Mouse (Mus musculus) megakaryocyte, adult 5-6 weeks (primary cell): ENCODE data around the gene Pde11a. TPM values are rescaled to one million over a fixed set of nuclear protein-coding genes. Genes with fewer than 3 reads are reported as not detected.
A peak's percentile ranks its signal among the peaks of the same experiment; 100 is the strongest.

Experiments used
- ATAC-seq: 2 replicates; pipeline ENCODE4 v1.8.0; 2016; ENCODE audit warnings: mild to moderate bottlenecking, inconsistent platforms; ENCODE audit not compliant: poor library complexity, severe bottlenecking
- total RNA-seq, 2 experiments: library from RNA; stranded (forward) in 1 of 2; stranded (reverse) in 1 of 2; fragments of 153-499, 151-499 nt in 1 of 2; fragments of 221-1000, 200-1000 nt in 1 of 2; gene quantifications; 2 replicates each; pipeline versions ENCODE4 v1.2.3 to v1.2.4; 2015 to 2017

The Pde11a gene
- total RNA-seq, 2 experiments from 2014 or later: 0.04 TPM; not detected in 1

DNA sequence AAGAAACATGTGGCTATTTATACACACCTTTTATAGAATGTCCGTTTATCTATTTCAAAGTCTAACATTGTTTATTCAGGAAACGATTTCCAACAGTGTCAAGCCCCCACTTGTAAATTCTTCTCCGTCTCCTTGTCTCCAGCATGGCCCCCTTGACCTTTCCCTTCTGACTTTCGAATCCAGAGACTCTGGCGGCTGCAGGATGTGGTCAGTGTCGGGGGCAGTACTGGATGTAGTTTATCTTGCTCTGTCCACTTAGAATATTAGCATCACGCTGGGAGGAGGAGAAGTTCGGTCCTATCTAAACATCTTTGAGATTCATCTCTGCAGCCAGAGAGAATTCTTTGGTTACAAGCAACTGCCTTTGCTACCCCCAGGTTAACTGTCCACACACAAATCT is 240.2 kb downstream of the Pde11a start:
- no peak for ATAC-seq

DNA sequence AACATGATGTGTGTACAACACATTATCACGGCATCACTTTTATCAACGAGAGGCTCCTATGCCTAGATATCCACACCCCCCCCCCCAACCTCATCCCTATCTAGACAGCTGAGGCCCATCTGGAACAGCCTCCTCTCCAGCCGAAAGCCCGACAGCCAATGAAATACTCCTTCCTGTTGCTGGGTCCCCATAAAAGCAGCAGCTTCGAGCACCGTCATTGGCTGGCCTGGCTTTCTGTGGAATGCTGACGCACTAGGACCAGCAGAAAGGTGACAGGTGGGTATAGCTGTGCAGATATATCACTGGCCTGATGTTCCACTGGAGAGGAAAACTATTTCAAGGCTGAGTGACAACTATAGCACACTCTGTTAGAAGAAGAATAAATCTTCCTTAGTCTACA is 240.7 kb downstream of the Pde11a start:
- ATAC-seq: no peak

DNA sequence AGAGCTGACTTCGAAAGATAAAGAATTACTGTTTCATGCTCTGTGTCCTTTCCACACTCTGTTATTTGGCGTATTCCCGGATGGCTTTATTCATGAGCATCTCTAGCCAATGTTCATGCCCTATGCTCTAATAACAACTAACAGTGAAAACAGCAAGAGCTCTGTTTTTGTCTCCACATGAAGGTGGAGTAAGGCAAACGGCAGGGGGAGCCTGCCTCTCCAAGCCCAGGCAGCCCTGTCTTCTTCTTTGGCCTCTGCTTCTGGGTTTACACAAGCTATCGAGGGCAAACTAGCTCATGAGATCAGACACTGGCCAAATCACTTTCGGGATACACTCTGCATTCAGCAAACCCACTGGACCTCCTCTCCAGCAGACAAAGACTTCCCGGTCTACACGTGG is 241.3 kb downstream of the Pde11a start:
- no peak for ATAC-seq

DNA sequence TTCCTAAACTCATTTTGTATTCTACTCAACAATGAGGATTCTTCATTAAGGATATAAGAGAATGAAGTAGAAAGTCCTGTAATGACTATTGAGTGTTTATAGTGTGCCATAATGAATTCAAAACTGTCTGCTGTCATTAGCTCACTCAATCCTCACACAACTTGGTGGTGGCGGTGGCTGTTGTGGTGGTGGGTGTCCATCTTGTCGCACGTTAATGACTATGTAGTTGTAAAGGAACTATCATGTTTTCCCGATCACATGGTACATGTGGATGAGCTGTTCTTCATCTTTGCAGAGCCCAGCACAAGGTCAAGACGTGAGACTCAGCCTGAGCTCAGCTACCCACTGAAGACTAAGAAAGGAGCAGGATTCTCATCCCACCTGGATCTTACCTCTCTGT is 242.7 kb downstream of the Pde11a start:
- ATAC-seq: no peak

DNA sequence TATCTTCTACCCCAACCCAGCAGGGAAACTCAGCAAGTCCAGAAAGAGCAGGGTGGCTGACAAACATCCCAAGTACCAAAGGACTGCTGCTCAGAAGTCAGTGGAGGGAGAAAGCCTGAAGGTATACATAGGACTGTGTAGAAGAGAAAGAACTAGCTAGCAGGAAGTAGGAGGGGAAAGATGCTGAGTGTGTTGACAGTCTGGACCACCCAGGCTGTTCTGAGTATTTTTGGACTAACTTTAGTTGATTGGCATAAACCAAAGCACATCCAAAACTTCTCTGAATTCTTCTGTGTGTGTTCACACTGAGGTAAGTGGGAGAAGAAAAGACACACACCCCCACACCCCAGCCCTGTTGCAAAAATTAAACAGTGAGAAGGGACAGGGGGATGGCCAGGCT is 248.1 kb downstream of the Pde11a start:
- no peak for ATAC-seq

DNA sequence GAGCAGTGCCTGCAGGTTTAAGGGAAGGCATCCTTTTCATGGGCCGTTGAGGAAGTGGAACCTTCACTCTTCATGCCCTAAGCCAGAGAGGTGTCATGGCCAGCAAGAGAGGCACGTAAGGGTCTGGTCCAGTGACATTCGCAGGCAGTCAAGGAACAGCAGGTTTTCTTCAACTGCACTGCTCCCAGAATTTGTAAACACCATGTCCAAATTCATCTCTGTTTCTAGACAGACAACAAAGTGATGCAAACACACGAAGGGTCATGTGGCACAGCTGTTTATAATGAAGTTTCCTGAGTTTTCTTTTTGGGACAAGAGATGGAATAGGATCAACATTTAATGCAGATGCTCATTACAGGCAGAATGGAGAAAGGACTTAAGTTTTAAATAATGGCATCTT is 249.7 kb downstream of the Pde11a start:
- no peak for ATAC-seq

DNA sequence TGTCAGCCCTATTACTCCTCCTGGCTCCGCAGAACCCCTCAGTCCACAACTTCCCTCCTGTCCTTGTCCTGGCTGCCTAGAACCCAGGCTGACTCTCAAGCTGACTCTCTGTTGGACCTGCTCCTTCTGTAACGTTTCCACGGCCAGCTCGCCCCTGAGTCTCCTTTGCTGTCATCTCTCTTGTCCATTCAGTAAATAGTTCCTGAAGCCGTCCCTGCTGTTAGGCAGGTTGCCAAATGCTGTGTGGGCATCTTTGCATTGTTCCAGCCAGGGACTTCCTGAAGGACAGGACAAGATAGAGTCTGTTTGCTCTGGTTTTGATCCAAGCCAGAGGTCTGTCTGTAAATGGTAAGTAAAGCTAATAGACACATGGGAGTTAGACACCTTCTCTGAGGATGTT is 250.2 kb downstream of the Pde11a start:
- ATAC-seq: no peak

DNA sequence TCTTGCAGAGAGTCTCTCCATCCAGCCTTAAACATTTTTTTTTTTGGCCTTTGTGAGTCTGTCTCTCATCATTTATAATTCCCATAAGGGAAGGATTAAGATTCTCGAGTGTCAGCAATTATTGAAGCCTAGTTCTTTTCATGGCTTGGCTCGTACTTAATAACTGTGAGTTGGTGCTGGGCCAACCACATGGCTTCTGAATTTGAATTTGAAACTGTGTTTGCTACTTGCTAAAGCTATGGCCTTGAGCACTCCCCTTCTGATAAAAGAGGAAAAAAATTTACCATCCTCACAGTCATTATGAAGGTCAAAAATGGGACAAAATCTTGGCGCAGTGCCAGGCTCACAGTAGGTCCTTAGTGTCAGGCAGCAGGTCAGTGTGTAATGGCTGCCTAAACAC is 251.4 kb downstream of the Pde11a start:
- ATAC-seq: no peak

DNA sequence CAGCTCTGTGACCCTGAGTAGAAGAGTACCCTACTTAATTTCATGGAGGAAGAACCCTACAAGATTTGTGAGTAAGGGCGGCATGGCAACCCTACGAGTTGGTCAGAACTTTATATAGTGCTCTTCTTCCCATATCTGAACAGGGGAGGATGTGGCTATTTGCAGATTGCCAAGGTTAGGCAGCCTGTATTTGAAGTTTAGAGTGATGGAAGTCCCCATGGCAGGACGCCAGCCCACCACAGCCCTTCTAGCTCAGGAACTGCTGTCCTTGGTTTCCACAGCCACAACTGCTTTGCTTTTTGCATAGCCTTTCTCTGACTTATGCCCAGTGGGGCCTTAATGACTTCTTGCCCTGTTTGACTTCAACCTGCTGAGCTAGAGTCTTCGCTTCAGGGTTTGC is 253.6 kb downstream of the Pde11a start:
- ATAC-seq: no peak

DNA sequence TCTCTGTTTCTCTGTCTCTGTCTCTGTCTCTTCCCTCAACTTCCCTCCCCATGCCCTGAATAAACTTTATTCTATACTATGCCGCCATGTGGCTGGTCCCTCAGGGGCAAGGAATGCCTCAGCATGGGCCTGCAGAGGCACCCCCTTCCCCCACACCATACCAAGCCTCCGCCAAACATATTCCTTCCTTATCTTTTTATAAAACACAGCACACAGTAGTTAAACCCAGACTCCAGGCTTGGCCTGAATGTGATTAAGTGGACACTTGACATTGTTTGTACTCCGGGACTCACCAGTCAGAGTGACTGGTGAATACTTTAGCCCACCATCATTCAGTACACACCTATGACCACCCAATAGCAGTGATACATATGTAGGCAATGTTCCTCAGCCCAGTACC is 254.7 kb downstream of the Pde11a start:
- no peak for ATAC-seq

DNA sequence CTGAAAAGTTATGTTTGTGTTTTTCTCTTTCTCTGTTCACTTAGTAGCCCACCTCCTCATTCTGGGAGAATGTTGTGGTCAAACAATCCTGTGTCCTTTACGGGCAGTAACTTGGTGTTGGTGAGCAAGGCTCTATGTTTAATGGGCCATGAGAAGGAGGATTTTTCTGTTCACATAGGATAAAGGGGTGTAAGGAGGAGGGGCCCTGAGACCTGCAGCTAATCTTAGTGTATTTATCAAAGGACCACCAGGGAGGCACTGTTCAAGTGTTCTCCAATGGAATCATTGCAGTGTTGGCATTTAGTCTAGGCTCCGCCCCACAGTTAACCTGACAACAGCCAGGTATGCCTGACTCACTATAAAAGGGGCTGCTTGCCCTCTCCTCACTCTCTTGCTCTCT is 255.2 kb downstream of the Pde11a start:
- ATAC-seq: no peak

DNA sequence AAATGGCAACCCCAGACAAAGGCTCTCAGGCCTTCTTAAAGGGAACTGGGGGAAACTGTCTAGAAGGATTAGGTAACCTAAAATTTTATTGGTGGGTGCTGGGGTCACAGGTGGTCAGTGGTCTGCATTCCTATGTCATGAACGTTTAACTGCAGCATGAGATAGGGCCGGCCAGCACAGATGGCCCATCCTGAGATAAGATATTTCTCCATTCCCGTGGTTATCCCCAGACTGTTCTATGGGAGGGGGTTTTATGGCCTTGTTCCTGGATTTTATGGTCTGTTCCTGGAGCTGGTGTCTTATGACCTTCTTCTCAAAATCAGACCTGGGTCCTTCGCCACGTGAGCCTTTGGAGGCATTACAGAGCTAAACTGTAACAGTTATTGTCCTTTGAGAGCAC is 256.6 kb downstream of the Pde11a start:
- no peak for ATAC-seq

DNA sequence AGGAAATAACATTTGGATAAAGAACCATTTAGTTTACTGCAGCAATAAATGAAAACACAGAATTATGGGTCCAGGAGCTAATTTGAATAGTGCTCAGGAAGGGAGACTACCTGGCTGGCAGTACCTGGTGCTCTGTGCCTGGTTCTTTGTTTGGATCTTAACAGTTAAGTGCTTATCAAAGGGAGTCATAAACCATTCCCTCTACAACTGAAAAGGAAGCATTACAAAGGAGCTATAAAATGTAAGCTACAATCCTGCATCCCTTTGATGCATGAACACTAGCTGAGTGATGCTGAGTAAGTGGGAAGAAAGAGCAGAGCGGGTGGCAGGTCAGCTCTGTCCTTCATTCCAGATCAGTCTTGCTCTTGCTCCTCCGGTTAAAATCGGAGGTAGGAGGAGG is 258.0 kb downstream of the Pde11a start:
- ATAC-seq: no peak

DNA sequence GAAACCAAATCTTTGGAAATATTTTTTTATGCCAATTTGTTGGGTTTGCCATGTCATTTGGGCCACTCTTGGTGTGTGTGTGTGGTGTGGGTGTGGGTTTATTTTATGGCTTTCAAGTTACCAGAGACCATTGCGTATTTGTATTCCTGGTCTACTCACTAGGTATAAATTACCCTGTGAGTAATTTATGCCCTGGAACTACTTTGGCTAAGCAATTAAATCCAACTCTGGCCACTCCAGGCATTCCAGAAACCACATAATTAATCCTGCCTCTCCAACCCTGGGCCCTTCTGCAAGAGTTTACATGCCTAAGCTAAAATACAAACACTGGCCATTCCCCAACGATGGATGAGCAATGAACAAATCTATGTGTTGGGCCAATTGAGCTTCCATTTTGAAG is 261.7 kb downstream of the Pde11a start:
- no peak for ATAC-seq

DNA sequence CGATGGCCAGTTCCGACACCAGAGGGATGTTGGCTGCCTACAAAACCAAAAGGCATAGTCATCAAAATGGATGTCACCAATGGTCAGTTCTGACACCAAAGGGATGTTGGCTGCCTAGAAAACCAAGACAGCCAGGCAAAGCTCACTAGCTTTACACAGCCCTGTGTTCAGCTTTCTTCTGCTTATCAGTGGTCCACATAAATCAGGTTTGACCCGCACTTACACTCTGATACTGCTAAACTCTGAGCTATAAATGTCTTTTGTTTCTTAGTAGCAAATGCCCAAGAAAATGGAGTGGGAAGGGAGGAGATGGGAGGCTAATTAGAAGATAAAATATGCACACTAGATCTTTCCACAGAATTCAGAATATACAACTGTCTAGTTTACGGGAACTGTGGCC is 262.5 kb downstream of the Pde11a start:
- no peak for ATAC-seq

DNA sequence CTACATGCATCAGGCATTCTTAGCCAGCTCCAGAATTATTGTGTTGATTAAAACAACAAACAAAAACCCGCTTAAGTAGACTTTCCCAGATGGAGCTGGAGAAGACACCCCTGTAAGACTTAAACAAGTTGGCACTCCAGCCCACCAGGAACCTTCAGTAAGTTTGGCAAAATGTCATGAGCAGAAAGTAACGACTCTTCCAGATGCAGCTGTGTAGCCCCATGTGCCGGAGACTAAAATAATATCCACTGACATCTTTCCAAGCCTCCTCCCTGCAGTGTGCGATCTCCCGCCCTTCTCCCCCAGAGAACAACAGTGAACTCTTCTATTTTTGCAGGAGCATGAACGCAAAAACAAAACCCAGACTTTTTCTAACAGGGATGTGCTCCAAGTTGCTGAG is 265.5 kb downstream of the Pde11a start:
- ATAC-seq: no peak

DNA sequence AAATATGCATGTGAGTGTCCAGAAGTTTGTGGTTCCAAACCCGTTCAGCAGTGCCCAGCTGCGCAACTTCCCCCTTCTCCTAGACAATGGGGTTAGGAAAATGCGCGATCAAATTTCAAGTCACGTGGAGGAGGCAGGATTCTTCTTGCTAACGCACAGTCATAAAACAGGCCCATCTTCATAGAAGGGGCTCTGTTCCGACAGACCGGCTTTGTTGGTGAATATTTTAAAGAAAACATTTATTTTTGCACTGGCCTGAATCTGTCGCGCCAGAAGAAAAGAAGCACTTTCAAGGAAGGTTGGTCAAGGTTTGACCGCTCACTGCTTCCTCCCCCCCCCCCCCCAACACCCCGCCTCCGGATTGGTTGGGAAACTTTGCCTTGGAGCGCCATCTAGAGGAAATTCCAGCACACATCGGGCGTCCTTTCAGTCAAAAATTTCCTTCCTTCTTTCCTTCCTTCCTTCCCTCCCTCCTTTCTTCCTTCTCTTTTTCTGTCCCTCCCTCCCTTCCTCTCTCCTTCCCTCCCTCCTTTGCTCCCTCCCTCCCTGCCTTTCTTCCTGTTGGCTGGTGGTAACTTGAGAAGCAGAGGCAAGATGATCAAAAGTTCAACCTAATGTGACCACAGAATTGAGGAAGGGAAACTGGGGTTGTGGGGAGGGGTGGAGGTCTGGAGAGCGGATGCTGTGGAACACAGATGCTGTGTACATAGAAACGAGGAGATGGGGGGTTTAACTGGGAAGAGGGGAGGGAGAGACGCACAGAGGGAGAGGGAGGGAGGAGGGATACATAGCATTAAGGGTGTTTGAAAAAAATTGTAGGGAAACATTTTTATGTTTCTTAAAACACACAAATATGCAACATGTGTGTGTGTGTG is 267.9 kb downstream of the Pde11a start:
- peak; percentile 93 for ATAC-seq

DNA sequence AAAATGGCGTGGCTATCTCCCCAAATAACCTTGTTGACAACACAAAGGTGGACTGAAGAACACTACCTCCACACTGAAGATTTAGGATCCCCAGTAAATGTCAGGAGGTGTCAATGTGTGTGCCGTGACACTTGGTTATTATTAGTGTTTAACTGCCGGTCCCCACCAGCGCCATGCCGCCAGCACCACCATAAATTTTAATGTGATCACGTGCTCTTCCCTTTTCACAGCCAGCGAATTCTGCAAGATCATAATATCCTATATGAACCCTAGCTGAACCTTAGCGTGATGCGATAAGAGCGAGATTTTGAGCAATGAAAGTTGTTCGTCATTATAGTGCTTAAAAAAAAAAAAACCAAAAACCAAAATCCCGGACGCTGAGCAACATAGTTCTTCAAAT is 269.3 kb downstream of the Pde11a start:
- no peak for ATAC-seq

DNA sequence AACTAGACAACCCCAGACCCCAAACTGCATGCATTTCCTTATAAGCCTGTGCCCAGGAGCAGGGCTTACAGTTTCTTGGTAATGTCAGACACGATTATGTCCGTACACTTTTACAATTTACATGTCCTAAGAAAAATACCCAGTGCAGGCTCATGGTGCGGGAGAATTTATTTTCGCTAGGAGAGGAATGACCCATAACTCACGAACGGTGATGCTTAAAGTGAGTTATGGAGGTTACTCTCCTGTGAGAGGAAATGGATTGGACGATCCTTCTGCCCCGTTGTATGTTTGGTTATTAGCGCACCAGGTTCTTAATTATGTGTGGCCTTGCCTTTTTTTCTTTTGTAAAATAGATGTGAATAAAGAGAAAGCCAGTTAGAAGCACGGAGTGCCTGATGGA is 270.4 kb downstream of the Pde11a start:
- no peak for ATAC-seq

DNA sequence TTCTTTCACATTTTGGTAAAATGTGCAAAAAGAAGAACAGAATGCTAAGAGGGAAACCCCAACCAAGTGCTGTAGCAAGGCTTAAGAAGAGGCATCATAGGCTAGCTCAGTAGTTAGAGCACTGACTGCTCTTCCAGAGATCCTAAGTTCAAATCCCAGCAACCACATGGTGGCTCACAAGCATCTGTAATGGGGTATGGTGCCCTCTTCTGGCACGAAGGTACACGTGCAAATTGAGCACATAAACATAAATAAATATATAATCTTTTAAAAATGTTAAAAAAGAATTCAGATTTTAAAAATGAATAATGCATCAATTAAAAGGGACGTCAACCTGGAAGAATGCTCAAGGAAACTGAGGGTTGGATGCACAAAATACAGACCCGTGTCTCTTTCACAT is 271.4 kb downstream of the Pde11a start:
- ATAC-seq: no peak

DNA sequence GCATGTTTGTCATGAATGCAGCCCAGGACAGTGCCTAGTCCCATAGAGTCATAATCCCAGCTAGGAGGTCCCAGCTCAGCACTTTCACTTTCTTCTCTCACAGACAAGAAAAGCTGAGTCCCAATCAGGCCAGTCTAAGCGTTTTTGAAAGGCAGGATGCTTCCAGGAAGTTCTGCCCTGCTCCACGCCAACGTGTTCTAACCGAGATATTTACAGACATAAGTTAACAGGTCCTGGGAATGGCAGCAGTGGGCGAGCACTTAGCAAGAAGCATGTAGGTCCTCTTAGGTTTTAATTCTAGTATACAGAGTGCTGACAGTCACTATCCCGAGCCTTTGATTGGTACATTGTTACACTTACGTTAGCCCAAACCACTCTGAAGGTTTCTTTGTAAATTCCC is 273.3 kb downstream of the Pde11a start:
- ATAC-seq: no peak

DNA sequence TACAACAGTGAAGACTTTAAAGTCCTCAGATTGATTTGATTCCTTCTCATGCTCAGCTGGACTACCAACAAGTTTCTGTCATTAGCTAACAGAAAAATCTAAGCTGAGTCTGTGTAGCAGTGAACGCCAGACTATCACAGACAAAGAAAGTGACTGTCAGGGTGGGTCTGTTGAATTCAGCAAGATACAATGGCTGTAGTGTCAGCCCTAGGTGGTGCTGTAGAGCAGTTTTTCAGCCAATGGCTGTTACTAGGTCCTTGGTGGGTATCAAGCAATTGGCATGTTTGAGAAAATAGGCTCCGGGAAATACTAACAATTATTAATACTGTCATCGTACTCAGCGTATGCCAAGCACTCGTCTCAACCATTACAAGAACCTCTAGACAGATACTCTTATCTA is 274.5 kb downstream of the Pde11a start:
- peak; percentile 56; the same call in 1 of the 2 replicates for ATAC-seq

DNA sequence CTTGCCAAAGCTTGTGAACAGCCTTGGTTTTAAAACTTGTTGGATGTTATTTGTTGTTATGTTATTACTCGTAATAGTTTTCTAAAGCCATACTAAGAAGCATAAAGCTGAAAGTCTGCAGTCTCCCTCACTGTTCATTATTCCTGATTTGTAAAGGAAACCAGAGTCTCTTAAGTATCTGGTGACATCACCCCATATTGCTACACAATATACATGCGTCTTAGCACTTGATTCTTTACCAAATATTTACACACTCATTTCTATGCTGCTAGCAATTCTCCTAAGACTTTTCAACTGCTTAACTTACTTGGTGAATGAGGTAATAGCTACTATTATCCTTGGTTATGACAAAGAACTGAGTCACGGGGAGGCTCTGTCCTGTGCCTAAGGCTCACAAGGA is 278.4 kb downstream of the Pde11a start:
- ATAC-seq: no peak
